Comparison of ENCODE assay signal across 7 mouse cellular contexts in genomic region chr7:68264028-68264453, GRCm38 (mm10). TPM values are rescaled to one million over a fixed set of nuclear protein-coding genes. Genes with fewer than 3 reads are reported as not detected.
DNase-seq lines count a peak whose midpoint lies in the region; ATAC-seq and TF ChIP-seq lines count a peak whose summit lies in the region.

TSS of gene Pgpep1l (minus strand) at chr7:68264233.

- intact Hi-C loops in heart, postnatal 14 days (cut with DNase I): loop anchor here (5.0 kb wide), 2 partner anchors 38 to 42 kb away; no protein-coding TSS in a partner anchor

- H3K27ac ChIP-seq in forebrain, embryonic 14.5 days (ENCODE audit: low read depth, low read length): no peak within 1 kb of the TSS
- no peak within 1 kb of the TSS for H3K27ac ChIP-seq in small intestine, adult 2 months (ENCODE audit: insufficient read depth, low read depth, low read length)

- DNase-seq in ZHBTc4 (ENCODE audit: low read depth, low spot score): peak; percentile 68
- DNase-seq in forebrain, embryonic 14.5 days (ENCODE audit: low spot score): peak; percentile 19
- DNase-seq in heart, postnatal 14 days: peak; percentile 60 to 65
- DNase-seq in kidney, postnatal 36 days: peak; percentile 81 to 86
- DNase-seq in lung, postnatal 36 days: peak; percentile 53

- no peak for TF ChIP-seq POLR2A in small intestine, adult 2 months (IDR thresholded peaks at IDR 0.05; ENCODE audit: low read depth, low read length)

- H3K4me1 ChIP-seq in E14TG2a.4 (replicated peaks; ENCODE audit: low read depth, low read length): peaks cover 63% of the 10 kb centered on the region
- H3K4me1 ChIP-seq in forebrain, embryonic 14.5 days (ENCODE audit: control insufficient read depth, insufficient read depth, low read length): peaks cover 12% of the 10 kb centered on the region
- no peaks in the 10 kb centered on the region; the same call in 1 of the 2 replicates for H3K4me1 ChIP-seq in small intestine, adult 2 months (ENCODE audit: control insufficient read depth, insufficient read depth, insufficient read length, low read length)

- no peak within 1 kb of the TSS for H3K9ac ChIP-seq in forebrain, embryonic 14.5 days (ENCODE audit: low read length)

- no peaks in the 10 kb centered on the region for H3K36me3 ChIP-seq in E14TG2a.4 (ENCODE audit: insufficient read depth, low read length)
- no peaks in the 10 kb centered on the region for H3K36me3 ChIP-seq in forebrain, embryonic 14.5 days (ENCODE audit: control insufficient read depth, insufficient read depth, low read length)
- no peaks in the 10 kb centered on the region for H3K36me3 ChIP-seq in small intestine, adult 2 months (ENCODE audit: control insufficient read depth, insufficient read depth, low read length)

- no peak for TF ChIP-seq CTCF in E14TG2a.4 (conservative IDR thresholded peaks at IDR 0.05; ENCODE audit: low read length)
- TF ChIP-seq CTCF in small intestine, adult 2 months (IDR thresholded peaks at IDR 0.05; ENCODE audit: extremely low read depth, insufficient read length, insufficient replicate concordance, low read depth, low read length): no peak

- no peaks in the 10 kb centered on the region for H3K9me3 ChIP-seq in E14TG2a.4 (ENCODE audit: low read length)
- H3K9me3 ChIP-seq in forebrain, embryonic 14.5 days (replicated peaks; ENCODE audit: control insufficient read depth, low read length): no peaks in the 10 kb centered on the region

- 6% methylated on average over 25 of the region's 25 CpGs for WGBS in forebrain, embryonic 14.5 days
- 7% methylated on average over 25 of the region's 25 CpGs for WGBS in small intestine, adult 2 months

- H3K4me3 ChIP-seq in E14TG2a.4 (replicated peaks; ENCODE audit: low read length): peak within 1 kb of the TSS; percentile 73
- H3K4me3 ChIP-seq in forebrain, embryonic 14.5 days (ENCODE audit: low read depth, low read length): peak within 1 kb of the TSS; percentile 17
- H3K4me3 ChIP-seq in small intestine, adult 2 months (ENCODE audit: low read depth, low read length): peak within 1 kb of the TSS; percentile 39

- H3K4me2 ChIP-seq in forebrain, embryonic 14.5 days (ENCODE audit: low read length): peak within 1 kb of the TSS; percentile 56

- peaks cover 3% of the 10 kb centered on the region; the same call in 1 of the 2 replicates for H3K27me3 ChIP-seq in E14TG2a.4 (ENCODE audit: insufficient read depth, low read length)
- H3K27me3 ChIP-seq in forebrain, embryonic 14.5 days (replicated peaks; ENCODE audit: control insufficient read depth, insufficient read depth, low read length): 0 out of 2 replicates have a peak, but pooled peaks cover 4% of the 10 kb centered on the region
- no peaks in the 10 kb centered on the region for H3K27me3 ChIP-seq in small intestine, adult 2 months (ENCODE audit: control insufficient read depth, insufficient read depth, low read length)

- peak; percentile 50; the same call in 1 of the 2 replicates for ATAC-seq in forebrain, embryonic 14.5 days

RNA-seq across cellular contexts. Expression of gene Pgpep1l, which starts in this region (rescaled TPM):
- polyA plus RNA-seq in forebrain, embryonic 14.5 days (2014; fragmentation: Nextera tagmentation; extraction: Ambion mirVana): not detected in 2 replicates
- total RNA-seq in heart, postnatal 14 days (2021): under 1 TPM in 1 of 2 experiments, not detected in 1; 0.39 TPM
- not detected in 2 replicates for polyA plus RNA-seq in small intestine, adult 2 months (2012; rRNA removed)

Comparison
In these comparisons a context has a peak if more than half of its experiments do, and no peak if none do; other contexts are left out.
1. Peak in DNase-seq, ATAC-seq, H3K4me3 ChIP-seq and H3K4me2 ChIP-seq in forebrain, embryonic 14.5 days; RNA of the gene not detected or under 1 TPM.
2. Peak in DNase-seq in heart, postnatal 14 days; RNA of the gene not detected or under 1 TPM.
3. H3K4me3 ChIP-seq: peak in every context shown above with its lines; median percentile 73 in E14TG2a.4; 39 in small intestine, adult 2 months; 17 in forebrain, embryonic 14.5 days.
4. DNase-seq: peak in every context shown above with its lines; median percentile 84 in kidney, postnatal 36 days; 68 in ZHBTc4; 62 in heart, postnatal 14 days; 53 in lung, postnatal 36 days; 19 in forebrain, embryonic 14.5 days.